Mouse (Mus musculus) granulocyte monocyte progenitor cell, adult 5-6 weeks (primary cell): Measurements from ENCODE around the gene Taf1b. TPM values are rescaled to one million over a fixed set of nuclear protein-coding genes. Genes with fewer than 3 reads are reported as not detected.

Experiments
- ATAC-seq: replicated peaks from 2 replicates; pipeline ENCODE4 v1.8.0; 2016; ENCODE audit warnings: mild to moderate bottlenecking, moderate TSS enrichment, inconsistent platforms; ENCODE audit not compliant: poor library complexity, severe bottlenecking
- total RNA-seq, 2 experiments: library from RNA; stranded (forward) in 1 of 2; stranded (reverse) in 1 of 2; fragments of 200-712, 200-1000 nt in 1 of 2; fragments of >200 nt in 1 of 2; fragmentation: Nextera tagmentation in 1 of 2; gene quantifications; 2 replicates each; pipeline ENCODE4 v1.2.3; 2014 to 2017

Taf1b gene
- total RNA-seq, 2 experiments from 2014 or later = 28.4 to 41.3 TPM

GRCm38 (mm10) chr12:24547686-24548085 lies 49.5 kb downstream of the Taf1b start:
- ATAC-seq = peak; percentile 46; the same call in 1 of the 2 replicates

GRCm38 (mm10) chr12:24548885-24549284 lies 50.7 kb downstream of the Taf1b start:
- no peak for ATAC-seq

- ATAC-seq = no peak
These were observed 54.4 kb downstream of the Taf1b start for GRCm38 (mm10) chr12:24552531-24552930.

- ATAC-seq = no peak
These were observed 57.8 kb downstream of the Taf1b start for GRCm38 (mm10) chr12:24555976-24556375.

GRCm38 (mm10) chr12:24563395-24563960 lies 65.3 kb downstream of the Taf1b start:
- ATAC-seq = no peak

- no peak for ATAC-seq
These were observed 67.2 kb downstream of the Taf1b start for GRCm38 (mm10) chr12:24565311-24565710.

GRCm38 (mm10) chr12:24567606-24568005 lies 69.4 kb downstream of the Taf1b start:
- no peak for ATAC-seq

GRCm38 (mm10) chr12:24571523-24572392 lies 73.6 kb downstream of the Taf1b start, which contains the start of gene Grhl1:
TSS of gene Grhl1 (plus strand) at chr12:24572283.
- ATAC-seq = peak; percentile 100

GRCm38 (mm10) chr12:24572421-24573274 lies 74.5 kb downstream of the Taf1b start:
- ATAC-seq = peak; percentile 10

- ATAC-seq = no peak
These were observed 75.1 kb downstream of the Taf1b start for GRCm38 (mm10) chr12:24573275-24573580.

- ATAC-seq = no peak
These were observed 76.7 kb downstream of the Taf1b start for GRCm38 (mm10) chr12:24574870-24575269.

- ATAC-seq = no peak
These were observed 82.3 kb downstream of the Taf1b start for GRCm38 (mm10) chr12:24580452-24580851.

GRCm38 (mm10) chr12:24580996-24581683 lies 83.0 kb downstream of the Taf1b start:
- no peak for ATAC-seq

GRCm38 (mm10) chr12:24583653-24584052 lies 85.5 kb downstream of the Taf1b start:
- no peak for ATAC-seq

- ATAC-seq = no peak
These were observed 86.7 kb downstream of the Taf1b start for GRCm38 (mm10) chr12:24584835-24585234.

- peak; percentile 58 for ATAC-seq
These were observed 88.0 kb downstream of the Taf1b start for GRCm38 (mm10) chr12:24586193-24586592.

- ATAC-seq = no peak
These were observed 92.2 kb downstream of the Taf1b start for GRCm38 (mm10) chr12:24590371-24590770.

- no peak for ATAC-seq
These were observed 93.9 kb downstream of the Taf1b start for GRCm38 (mm10) chr12:24592055-24592454.

GRCm38 (mm10) chr12:24592956-24593672 lies 95.0 kb downstream of the Taf1b start:
- ATAC-seq = peak; percentile 94

- no peak for ATAC-seq
These were observed 99.2 kb downstream of the Taf1b start for GRCm38 (mm10) chr12:24597376-24597775.
